Mouse (Mus musculus) kidney, postnatal 25 days (tissue): ENCODE results near the gene Pdcd1lg2.

Experiments used
- DNase-seq, 2 experiments: peaks; one replicate each; pipeline ENCODE4 v3.0.0; 2021; ENCODE audit warnings: mixed read lengths in 2 of 2

Gene Pdcd1lg2

DNA sequence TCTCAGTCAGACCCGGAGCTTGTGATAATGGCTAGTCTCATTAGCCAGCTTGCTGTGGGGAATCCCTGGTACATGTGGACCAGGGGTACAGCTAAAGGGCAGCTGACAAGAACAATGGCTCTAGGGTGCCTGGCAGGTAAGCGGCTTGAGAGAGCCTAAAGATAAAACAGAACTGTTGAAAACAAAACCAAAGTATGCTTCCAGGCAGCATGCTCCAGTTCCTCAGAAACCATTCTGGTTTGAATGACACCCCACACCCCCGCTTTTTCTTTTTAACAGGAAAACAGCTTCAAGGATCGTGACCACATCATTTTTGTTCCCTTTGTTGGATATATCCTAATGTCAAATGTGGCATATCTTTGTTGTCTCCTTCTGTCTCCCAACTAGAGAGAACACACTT, at the start of gene Pdcd1lg2:
Gene Pdcd1lg2 (plus strand): TSS at position 301 of the 400 bp plus-strand sequence.
- no peak for DNase-seq

DNA sequence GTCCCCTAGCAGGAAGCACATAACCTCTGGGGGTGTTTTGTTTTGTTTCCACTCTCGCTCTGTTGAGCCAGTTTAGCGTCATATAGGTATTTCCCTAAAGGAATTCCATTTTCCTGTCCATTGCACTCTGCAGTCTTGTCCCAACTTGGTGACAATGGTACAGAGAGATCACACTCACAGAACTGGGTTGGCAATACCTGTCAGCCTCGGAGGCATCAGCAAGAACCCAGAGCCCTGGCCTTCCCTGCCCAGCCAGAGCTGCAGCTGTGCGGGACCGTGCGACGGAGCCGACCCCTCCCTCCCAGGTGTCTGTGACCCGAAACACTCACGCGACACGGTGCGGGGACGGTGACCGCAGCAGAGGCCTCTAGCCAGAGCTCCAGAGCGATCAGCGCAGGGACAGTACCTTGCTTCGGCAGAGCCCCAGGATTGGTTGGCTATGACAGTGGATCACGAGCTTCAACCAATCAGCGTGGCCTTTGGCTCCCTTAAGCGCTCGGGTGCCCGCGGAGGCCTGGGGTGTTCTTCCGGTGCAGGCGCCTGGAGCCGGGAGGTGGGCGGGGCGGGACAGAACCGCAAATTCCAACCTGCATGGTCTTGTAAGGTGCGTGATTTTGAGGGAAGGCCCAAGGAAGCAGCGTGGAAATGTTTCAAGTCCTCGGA, 49.1 kb upstream of the Pdcd1lg2 start:
- DNase-seq, result peak; percentile 94 to 98

DNA sequence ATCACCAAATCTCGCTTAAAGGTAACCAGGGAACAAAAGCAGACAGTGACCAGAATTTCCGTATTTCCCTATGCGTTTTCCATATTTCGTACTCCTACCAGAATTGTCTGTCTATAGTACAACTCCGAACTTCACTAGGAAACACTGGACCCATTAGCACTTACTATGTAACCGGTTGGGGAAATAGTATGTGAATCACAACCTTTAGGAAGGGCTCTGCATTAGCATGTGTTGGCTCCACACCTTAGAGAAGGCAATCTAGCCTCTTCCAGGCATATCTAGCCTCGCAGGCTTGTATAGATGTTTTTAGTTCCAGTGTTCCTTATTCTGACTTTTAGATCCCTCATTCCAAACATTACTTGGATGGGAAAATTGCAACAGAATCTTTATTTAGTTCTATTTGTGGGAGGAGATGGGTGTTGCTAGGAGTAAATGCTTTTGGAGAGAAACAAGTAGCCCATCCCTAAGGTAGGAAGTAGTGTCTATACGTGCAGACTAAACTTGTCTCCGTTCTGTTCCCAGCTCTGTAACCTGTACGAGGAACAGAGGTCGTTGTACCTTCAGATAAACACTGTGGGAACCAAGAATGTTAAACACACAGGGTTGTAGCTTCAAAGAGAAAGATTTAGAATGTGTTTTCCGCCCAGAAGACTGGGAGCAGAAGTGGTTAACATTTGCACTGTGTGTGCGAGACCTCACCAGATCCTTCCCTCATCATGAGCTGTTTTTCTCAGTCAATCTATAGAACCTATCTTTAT, 48.4 kb upstream of the Pdcd1lg2 start:
- no peak for DNase-seq

GRCm38 (mm10) chr19:29363557-29363956, 47.2 kb upstream of the Pdcd1lg2 start:
- no peak for DNase-seq

- DNase-seq, result no peak
Observed at GRCm38 (mm10) chr19:29364076-29364475, 46.6 kb upstream of the Pdcd1lg2 start.

GRCm38 (mm10) chr19:29365105-29365504, 45.6 kb upstream of the Pdcd1lg2 start:
- DNase-seq, result no peak

DNA sequence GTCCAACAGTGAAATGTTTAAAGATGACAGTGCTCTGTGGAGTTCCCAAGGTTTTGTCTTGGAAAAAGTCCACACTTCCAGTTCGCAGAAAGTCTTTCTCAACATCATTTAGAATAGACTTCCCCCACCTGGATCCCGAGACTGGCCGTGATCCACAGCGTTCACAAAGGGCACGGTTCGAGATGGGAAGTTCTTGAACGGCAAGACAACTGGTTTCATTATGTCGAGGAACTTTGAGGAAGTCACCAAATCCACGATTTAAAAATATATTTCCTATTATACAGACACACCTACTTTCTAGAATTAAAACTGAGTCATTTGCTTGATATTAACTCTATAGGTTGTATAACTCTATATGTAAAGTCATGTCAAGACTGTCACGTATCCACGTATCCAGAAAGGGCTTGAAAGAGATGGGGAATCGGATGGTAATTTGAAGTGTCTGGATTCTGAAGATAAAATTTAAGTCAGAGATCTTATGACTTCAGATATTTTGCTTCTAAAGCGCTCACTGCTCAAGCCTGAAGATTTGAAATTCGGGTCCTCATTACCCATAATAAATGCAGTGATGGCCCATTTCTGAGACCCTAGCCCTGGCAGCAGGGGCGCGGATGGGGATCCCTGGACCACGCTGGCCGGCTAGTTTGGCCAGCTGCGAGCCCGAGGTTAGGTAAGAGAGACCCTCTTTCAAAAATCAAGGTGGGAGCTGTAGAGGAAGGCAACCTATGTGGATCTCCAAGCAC, 44.3 kb upstream of the Pdcd1lg2 start:
- DNase-seq, result peak in 1 of 2 experiments; percentile 12

GRCm38 (mm10) chr19:29366969-29367622, 43.6 kb upstream of the Pdcd1lg2 start, which contains the start of the genes Plgrkt and Cd274:
Gene Plgrkt, minus strand, starts transcription at chr19:29367390.
Gene Cd274, plus strand, starts transcription at chr19:29367455.
- DNase-seq, result peak; percentile 92

GRCm38 (mm10) chr19:29368041-29368440, 42.7 kb upstream of the Pdcd1lg2 start:
- no peak for DNase-seq

- DNase-seq, result no peak
Observed at GRCm38 (mm10) chr19:29368671-29369309, 41.9 kb upstream of the Pdcd1lg2 start.

- DNase-seq, result no peak
Observed at GRCm38 (mm10) chr19:29370112-29370511, 40.6 kb upstream of the Pdcd1lg2 start.

- no peak for DNase-seq
Observed at GRCm38 (mm10) chr19:29370545-29371283, 40.0 kb upstream of the Pdcd1lg2 start.

- DNase-seq, result no peak
Observed at GRCm38 (mm10) chr19:29371284-29372081, 39.2 kb upstream of the Pdcd1lg2 start.

DNA sequence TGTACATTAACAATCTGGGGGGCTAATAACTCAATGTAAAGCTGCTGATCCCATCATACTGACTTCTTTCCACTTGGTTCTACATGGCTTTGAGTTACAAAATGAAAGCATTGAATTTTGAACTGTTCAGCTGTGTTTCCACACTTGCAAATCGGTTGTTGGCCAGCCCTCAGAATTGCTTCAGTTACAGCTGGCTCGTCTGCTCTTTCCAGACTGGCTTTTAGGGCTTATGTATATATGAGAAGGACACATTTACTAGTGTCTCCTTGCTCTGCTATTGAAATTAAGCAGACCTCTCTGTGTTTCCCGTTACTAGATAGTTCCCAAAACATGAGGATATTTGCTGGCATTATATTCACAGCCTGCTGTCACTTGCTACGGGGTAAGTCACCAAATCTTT, 38.6 kb upstream of the Pdcd1lg2 start:
- no peak for DNase-seq

DNA sequence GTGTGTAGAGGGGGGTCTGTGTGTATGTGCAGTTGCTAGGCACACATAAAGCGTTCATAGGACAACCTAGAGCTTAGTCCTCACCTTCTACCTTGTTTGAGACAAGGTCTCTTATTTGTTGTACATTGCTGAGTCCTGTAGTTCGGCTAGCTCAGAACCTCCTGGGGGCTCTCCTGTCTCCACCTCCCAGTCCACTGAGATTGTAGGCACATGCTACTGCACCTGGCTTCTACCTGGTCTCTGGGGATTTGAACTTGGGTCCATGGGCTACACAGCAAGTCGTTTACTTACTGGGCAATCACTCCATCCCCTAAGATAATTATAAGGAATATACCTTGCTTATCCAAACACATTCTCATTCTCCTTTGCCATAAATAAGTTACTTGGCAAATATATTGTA, 38.1 kb upstream of the Pdcd1lg2 start:
- no peak for DNase-seq

- DNase-seq, result no peak
Observed at GRCm38 (mm10) chr19:29373438-29373837, 37.3 kb upstream of the Pdcd1lg2 start.

GRCm38 (mm10) chr19:29374947-29375346, 35.8 kb upstream of the Pdcd1lg2 start:
- no peak for DNase-seq

DNA sequence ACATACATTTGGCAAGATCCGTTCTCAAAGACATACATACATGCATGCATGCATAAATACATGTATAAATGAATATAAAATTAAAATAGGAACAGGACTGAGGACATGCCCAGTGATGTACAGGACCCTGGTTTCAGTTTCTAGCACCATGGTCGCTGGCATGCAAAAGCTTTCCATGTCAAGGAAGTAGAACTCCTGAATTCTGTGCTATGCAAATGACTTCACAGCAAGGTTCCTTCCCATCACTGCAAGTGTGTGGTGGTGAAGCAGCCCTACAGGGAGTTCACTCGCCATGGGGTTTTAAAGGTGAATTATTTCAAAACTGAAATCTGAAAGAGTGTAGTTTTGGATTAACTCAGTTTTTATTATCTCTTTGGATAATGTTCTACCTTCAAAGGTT, 34.3 kb upstream of the Pdcd1lg2 start:
- no peak for DNase-seq

- DNase-seq, result no peak
Observed at GRCm38 (mm10) chr19:29379839-29380603, 30.7 kb upstream of the Pdcd1lg2 start.

GRCm38 (mm10) chr19:29383368-29383767, 27.4 kb upstream of the Pdcd1lg2 start:
- no peak for DNase-seq
